Mouse (Mus musculus) T-helper 2 cell (primary cell): ENCODE measurements around the gene Serhl.
"Not testable (repeated sequence)": the region's sequence is repeated elsewhere in the genome, so short reads cannot be mapped to it uniquely, and the experiment has no call there.

Experiments used
- in situ Hi-C: fragments of 300-600 bp; cut with MboI, MseI; formaldehyde crosslinking; loops from one replicate; pipeline ENCODE4 v1.15.1; 2025; ENCODE audit warnings: high pct_unique_total_duplicates

The Serhl gene

DNA sequence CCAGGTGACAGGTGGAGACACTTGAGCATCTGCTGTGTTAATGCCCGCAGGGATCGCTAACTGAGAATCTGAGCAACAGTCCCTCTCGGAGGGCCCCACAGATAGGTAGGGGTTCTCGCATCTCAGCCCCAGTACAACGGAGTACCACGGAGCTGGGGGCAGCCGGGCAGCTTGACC lies at the start of gene Serhl:
Serhl (plus strand) TSS at position 78 of the 177 bp plus-strand sequence.
- in situ Hi-C loops = no loop called here

DNA sequence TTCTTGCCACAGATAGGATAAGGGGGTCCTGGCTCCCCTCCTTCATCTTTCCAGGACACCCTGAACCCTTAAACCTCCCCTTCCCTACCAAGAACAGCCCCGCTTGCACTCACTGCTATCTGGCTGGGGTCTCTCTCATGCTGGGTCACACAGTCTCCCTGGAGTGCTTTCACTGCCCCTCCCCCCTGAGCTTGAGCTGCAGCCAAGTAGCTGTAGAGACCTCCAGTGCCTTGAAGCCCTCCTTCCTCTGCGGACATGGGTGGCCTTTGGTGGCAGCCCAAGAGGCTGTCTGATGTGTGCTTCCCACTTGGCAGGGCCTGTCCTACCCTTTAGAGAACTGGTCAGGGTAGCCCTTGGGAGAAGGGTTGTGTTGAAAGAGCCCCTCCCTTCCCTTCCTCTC lies 49.1 kb upstream of the Serhl start:
- in situ Hi-C loops = loop anchor here (5.0 kb wide), 1 partner anchor 248 kb away; the partner anchor contains the start of gene Cyp2d26

DNA sequence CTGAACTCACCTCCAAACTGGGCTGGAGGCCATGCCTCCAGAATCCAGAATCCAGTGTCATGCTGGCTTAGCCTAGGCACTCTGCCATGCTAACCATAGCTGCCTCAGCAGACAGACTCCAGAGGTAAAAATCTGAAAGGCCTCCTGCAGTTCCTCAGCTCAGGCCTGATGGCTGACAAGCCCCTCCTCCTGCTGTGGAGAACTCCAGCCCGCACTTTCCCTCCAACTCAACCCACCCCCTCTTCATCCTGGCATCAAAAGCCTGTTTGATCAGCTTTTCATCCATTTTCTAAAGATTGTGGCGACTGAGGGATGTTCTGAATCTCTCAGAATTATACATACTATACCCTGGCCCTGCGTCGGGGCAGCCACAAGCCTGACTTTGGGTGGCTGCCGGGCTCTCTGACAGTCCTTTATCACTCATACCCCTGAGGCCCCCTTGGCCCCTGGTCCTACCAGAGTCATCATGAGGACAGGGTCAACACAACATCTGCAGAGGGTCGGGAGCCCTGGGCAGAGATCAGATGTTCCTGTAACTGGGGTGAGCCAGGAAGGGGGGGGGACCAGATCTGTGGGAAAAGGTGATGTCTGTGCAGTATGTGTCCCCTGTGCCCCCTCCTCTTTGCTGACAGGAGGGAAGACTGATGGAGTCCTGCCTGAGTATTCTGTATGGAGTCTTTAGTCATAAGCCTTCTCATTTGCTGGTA lies 46.5 kb upstream of the Serhl start:
- in situ Hi-C loops = loop anchor here (5.0 kb wide), 1 partner anchor 251 kb away; the partner anchor contains the start of gene Cyp2d26

DNA sequence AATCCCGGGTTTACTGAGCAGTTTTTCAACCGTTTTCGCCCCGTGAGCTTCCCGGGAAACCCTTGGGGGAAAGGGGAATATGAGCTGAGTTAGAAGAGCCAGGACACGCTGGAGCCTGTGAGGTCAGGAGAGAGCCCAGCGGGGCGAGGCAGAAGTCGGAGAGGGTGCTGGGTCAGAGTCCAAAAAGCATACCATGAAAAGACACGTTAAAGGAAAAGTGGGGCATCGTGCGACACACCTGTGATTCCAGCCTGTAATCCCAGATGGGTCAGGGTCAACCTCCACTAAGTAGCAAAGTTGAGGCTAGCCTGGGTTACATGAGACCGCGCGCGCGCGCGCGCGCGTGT lies 46.0 kb upstream of the Serhl start:
- in situ Hi-C loops = loop anchor here (5.0 kb wide), 1 partner anchor 251 kb away; the partner anchor contains the start of gene Cyp2d26

- in situ Hi-C loops = not testable (repeated sequence)
Measured at GRCm38 (mm10) chr15:83045565-83045964, 43.7 kb upstream of the Serhl start.

- in situ Hi-C loops = no loop called here
Measured at GRCm38 (mm10) chr15:83046308-83046707, 43.0 kb upstream of the Serhl start.

- in situ Hi-C loops = no loop called here
Measured at GRCm38 (mm10) chr15:83046730-83047129, 42.6 kb upstream of the Serhl start.

GRCm38 (mm10) chr15:83052341-83053104 lies 36.8 kb upstream of the Serhl start:
- in situ Hi-C loops = no loop called here

- in situ Hi-C loops = no loop called here
Measured at GRCm38 (mm10) chr15:83053261-83053660, 36.0 kb upstream of the Serhl start.

DNA sequence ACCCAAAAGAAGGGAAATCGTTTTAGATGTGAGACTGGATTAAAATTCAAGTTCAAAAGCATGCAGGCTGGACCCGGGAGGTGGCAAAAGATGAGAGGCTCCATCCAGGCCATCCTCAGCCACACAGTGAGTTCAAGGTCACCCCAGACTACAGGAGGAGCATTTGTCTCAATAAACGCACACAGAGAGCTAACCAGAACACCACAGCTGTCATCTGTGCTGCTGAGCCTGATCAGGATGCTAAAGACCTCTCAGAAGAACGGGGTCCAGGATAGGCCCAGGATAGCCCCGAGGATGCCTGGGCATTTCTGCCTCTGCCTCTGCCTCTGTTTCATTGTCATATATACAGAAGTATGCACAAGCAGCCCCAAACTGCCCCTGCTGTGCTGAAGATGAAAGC lies 33.7 kb upstream of the Serhl start:
- in situ Hi-C loops = no loop called here

DNA sequence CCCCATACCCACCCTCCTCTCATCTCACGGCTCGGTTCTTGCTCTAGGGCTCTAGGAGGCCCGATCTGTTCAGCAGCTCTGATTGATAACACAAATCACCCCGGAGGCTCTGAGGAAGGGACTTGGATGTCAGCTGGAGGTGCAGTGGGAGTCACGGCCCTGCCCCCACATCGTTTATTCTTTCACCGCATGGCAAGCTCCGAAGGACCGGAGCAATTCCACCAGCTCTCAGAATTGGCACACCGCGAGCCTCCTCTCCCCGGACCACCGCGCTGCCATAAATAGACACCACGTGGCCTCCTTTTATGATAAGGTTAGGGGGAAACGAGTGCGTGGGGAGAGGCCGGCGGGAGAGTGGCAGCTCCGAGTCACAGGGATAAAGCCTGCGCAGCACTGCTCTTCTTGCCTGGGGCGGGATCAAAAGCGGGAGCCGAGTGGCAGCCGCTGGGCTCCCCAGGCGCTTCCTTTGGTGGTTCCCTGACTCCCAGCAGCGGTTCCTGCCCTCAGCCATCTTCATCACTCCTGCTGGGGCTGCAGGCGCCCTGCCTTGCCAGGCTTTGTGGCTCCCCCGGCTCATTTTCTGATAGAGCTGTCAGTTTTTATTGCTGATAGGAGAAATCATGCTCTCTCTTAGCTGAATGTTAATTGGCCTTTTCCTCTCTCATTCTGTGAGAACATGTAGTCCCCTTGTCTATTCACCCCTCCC lies 32.8 kb upstream of the Serhl start:
- in situ Hi-C loops = no loop called here

DNA sequence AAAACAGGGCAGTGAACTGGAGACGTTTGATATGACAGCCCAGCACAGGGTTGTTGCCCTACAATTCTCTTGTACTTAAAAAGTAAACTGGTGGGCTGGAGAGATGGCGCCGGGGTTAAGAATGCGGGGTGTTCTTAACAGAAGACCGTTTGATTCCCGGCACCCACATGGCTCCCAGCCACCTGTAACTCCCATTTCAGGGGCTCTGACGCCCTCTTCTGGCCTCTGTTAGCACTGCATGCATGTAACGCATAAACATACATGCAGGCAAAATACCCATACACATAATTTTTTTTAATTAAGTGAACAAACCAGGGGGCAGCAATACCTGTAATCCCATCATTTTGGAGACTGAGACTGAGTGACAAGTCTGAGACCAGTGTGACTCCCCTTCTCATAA lies 31.8 kb upstream of the Serhl start:
- in situ Hi-C loops = no loop called here

GRCm38 (mm10) chr15:83059233-83059660 lies 30.1 kb upstream of the Serhl start:
- in situ Hi-C loops = no loop called here

DNA sequence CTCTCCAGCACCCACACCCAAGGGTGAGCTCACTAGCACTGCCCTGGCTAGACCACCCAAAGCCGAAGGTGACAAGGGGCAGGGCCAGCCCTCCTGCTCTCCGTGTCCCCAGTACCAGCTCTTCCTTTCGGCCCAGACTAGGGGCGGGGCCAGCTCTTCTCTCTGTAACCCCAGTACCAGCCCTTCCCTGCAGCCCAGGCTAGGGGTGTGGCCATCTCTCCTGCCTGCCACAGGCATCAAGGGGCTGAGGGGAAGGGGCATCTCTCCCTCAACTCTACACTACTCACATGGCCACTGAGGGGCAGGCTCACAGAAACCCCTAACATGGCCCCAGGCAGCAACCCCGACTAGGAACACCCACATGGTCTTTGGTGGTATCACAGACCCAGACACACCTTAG lies 27.6 kb upstream of the Serhl start:
- in situ Hi-C loops = no loop called here

DNA sequence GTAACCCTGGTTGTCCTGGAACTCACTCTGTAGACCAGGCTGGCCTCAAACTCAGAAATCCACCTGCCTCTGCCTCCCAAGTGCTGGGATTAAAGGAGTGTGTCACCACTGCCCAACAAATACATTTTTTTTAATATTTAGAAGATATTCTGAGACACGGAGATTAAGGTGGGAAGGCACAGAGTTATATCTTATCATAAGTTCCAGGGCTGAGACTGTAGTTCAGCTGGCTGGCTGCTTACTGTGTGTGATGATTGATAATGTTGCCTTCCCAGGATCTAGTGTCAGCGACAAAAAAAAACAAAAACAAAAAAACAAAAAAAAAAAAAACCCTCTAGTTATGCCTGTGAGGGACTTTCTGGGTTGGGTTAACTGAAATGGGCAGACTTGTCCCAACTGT lies 26.7 kb upstream of the Serhl start:
- in situ Hi-C loops = not testable (repeated sequence)

- in situ Hi-C loops = no loop called here
Measured at GRCm38 (mm10) chr15:83065543-83065942, 23.8 kb upstream of the Serhl start.

GRCm38 (mm10) chr15:83068270-83068669 lies 21.0 kb upstream of the Serhl start:
- in situ Hi-C loops = no loop called here

- in situ Hi-C loops = loop anchor here (10.0 kb wide), 1 partner anchor 266 kb away; no protein-coding TSS in a partner anchor
Measured at GRCm38 (mm10) chr15:83070942-83071341, 18.4 kb upstream of the Serhl start.

DNA sequence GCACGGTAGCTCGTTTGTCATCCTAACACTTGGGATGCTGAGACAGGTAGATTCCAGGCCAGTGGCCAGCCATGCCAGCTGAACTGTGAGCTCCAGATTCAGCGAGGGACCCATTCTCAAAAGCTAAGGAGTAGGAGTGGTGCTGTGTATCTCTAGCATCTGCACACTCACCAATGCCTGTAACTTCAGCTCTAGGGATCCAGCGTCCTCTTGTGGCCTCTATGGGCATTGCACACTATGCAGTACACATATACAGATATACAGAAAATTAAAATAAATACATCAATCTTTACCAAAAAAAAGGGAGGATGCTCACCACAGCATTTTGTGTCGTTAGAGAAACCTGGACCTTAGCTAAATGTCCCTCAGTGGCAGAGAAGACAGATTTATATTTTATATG lies 17.6 kb upstream of the Serhl start:
- in situ Hi-C loops = loop anchor here (10.0 kb wide), 1 partner anchor 267 kb away; no protein-coding TSS in a partner anchor

DNA sequence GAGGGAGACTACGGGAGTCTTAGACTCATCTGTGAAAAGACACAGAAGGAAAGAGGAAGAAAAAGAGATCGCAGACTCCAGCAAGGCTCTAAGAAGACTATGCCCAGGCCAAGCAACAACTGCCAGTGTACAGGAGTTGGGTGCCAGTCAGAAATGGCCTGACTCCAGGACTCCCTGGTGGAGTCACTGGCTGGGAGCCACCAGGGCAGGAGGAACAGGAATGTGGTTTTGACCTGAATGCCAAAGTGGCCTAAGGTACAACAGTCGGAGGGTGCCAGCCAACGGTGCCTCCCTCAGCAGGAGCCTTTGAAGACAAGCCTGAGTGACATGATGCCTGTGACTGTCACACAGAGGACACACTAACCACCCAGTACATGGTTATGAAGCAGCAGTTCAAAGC lies 15.1 kb upstream of the Serhl start:
- in situ Hi-C loops = loop anchor here (10.0 kb wide), 1 partner anchor 269 kb away; no protein-coding TSS in a partner anchor

- in situ Hi-C loops = loop anchor here (10.0 kb wide), 1 partner anchor 271 kb away; no protein-coding TSS in a partner anchor
Measured at GRCm38 (mm10) chr15:83075607-83076525, 13.4 kb upstream of the Serhl start.
